Mouse (Mus musculus) hematopoietic multipotent progenitor cell, adult 10-12 weeks (in vitro differentiated cells): ENCODE data around the gene Mnt. TPM values are rescaled to one million over a fixed set of nuclear protein-coding genes. Genes with fewer than 3 reads are reported as not detected.

Experiments
- polyA plus RNA-seq: library from polyadenylated mRNA; stranded (reverse); fragments of >175 nt; gene quantifications from 2 replicates; pipeline ENCODE4 v1.2.3, GENCODE M21; 2012; ENCODE audit warnings: low replicate concordance

Mnt gene
- polyA plus RNA-seq: 148 and 345 TPM in 2 replicates

DNA sequence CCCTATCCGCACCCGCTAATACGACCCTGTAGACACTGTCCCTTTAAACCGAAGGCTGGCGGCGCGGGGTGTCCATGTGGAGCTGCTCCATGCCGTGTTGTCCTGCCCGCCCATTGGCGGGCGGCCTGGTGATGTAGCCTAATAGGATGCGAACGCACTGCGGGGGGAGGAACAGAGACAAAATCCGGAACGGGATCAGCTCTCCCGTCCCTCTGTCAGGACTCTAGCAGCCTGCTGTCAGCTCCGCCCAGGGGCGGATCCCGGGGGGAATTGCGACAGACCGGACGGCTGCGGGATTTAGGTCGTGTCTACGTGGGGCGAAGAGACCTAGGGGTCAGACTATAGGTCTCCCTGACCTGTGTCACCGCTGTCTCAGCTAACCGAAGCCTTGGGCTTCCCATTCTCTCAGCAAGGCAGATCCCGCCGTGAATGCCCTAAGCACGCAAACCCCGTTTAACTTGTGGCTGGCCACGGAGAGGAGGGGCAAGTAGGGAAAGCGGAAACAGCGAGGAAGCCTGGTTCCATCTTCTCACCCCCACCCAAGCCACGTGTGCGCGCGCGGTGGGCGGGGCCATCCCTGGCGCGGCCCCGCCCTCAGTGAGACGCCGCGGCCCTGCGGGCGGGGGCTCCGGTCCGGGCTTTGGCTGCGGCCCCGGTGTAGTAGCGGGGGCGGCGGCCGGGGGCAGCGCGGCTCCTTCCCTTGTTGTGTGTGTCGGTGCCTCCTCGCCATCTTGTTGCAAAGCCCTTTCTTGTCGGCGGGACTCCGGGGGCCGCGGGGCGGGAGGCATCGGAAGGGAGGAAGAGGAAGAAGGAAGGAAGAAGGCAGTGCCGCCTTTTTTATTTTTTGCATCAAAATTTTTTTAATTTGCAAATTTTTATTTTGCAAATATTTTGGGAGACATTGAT is at the start of gene Mnt:
Gene Mnt, plus strand, starts transcription at position 665 of the 906 bp plus-strand sequence.

Other genes with a start within 250 kb of the Mnt start
- 13.6 and 44.1 TPM in 2 replicates for gene Rap1gap2, start 220.0 kb upstream of the Mnt start, polyA plus RNA-seq
- 0.17 and 0.52 TPM in 2 replicates for gene Ccdc92b, start 211.3 kb upstream of the Mnt start, polyA plus RNA-seq
- 25.4 and 26.6 TPM in 2 replicates for gene Cluh, start 181.4 kb upstream of the Mnt start, polyA plus RNA-seq
- gene Pafah1b1, start 106.2 kb upstream of the Mnt start, polyA plus RNA-seq: 8.9 and 12.1 TPM in 2 replicates
- gene Mettl16, start 60.1 kb upstream of the Mnt start, polyA plus RNA-seq: 5.3 and 14.5 TPM in 2 replicates
- gene Sgsm2, start 66.1 kb downstream of the Mnt start, polyA plus RNA-seq: 5.0 and 8.0 TPM in 2 replicates
- gene Tsr1, start 67.2 kb downstream of the Mnt start, polyA plus RNA-seq: 11.3 and 15.7 TPM in 2 replicates
- gene Smg6, start 94.9 kb downstream of the Mnt start, polyA plus RNA-seq: 58.5 and 87.1 TPM in 2 replicates
- 1.3 and 2.4 TPM in 2 replicates for gene Srr, start 95.0 kb downstream of the Mnt start, polyA plus RNA-seq